Mouse (Mus musculus) ES-Bruce4 (cell line): Measurements from ENCODE around the gene Vegfa. TPM values are rescaled to one million over a fixed set of nuclear protein-coding genes. Genes with fewer than 3 reads are reported as not detected.
"Not testable (repeated sequence)": the region's sequence is repeated elsewhere in the genome, so short reads cannot be mapped to it uniquely, and the experiment has no call there.

Experiments
- H3K27ac ChIP-seq: 2 replicates; pipeline ENCODE4 v1.5.1; 2012; ENCODE audit warnings: low read length, inconsistent platforms; ENCODE audit not compliant: insufficient read depth
- H3K27me3 ChIP-seq: 2 replicates; pipeline ENCODE4 v1.6.1; 2012; ENCODE audit warnings: mild to moderate bottlenecking, low read length, inconsistent platforms; ENCODE audit not compliant: control insufficient read depth, poor library complexity, insufficient read depth, severe bottlenecking
- H3K36me3 ChIP-seq: 2 replicates; pipeline ENCODE4 v1.6.1; 2012; ENCODE audit warnings: inconsistent platforms, mild to moderate bottlenecking, low read length, moderate library complexity; ENCODE audit not compliant: control insufficient read depth, poor library complexity, insufficient read depth, severe bottlenecking
- H3K4me1 ChIP-seq: one replicate; pipeline ENCODE4 v1.8.1; 2011; ENCODE audit warnings: low read length; ENCODE audit not compliant: control insufficient read depth, insufficient read depth
- H3K4me3 ChIP-seq: 2 replicates; pipeline ENCODE4 v1.5.1; 2011; ENCODE audit warnings: low read depth, mild to moderate bottlenecking, low read length
- H3K9ac ChIP-seq: 2 replicates; pipeline ENCODE4 v1.6.1; 2012; ENCODE audit warnings: low read depth, mild to moderate bottlenecking, inconsistent platforms; ENCODE audit not compliant: poor library complexity, severe bottlenecking
- H3K9me3 ChIP-seq: replicated peaks from 2 replicates; pipeline ENCODE4 v1.6.1; 2012; ENCODE audit warnings: mild to moderate bottlenecking, low read length, inconsistent platforms; ENCODE audit not compliant: control insufficient read depth, poor library complexity, insufficient read depth, severe bottlenecking
- CTCF ChIP-seq: IDR thresholded peaks from one replicate; pipeline ENCODE4 v1.8.1; 2011; ENCODE audit warnings: low read depth, low read length
- EP300 ChIP-seq: IDR thresholded peaks from 2 replicates; pipeline ENCODE4 v1.6.1; 2011; ENCODE audit warnings: low read depth, low read length; ENCODE audit not compliant: insufficient read depth
- POLR2A ChIP-seq: IDR thresholded peaks from one replicate; pipeline ENCODE4 v1.8.1; 2011; ENCODE audit warnings: low read length; ENCODE audit not compliant: insufficient read depth
- polyA plus RNA-seq: library from polyadenylated mRNA; stranded (reverse); fragments of >200 nt; gene quantifications from 2 replicates; pipeline ENCODE4 v1.2.4, GENCODE M21; 2011; ENCODE audit warnings: low read depth; ENCODE audit not compliant: missing spikeins, insufficient read depth, insufficient read length

The Vegfa gene
- polyA plus RNA-seq, 1 experiment = 76.2 TPM

- Histone ChIP-seq H3K36me3 (no peaks in the 10 kb centered on the region), H3K4me1 (peaks cover 2% of the 10 kb centered on the region), H3K9me3 (no peaks in the 10 kb centered on the region), H3K9ac (no peak overlapping the region), H3K4me3 (no peak overlapping the region), H3K27ac (no peak overlapping the region), H3K27me3 (no peaks in the 10 kb centered on the region)
- no peak for TF ChIP-seq CTCF
- TF ChIP-seq EP300 = no peak
- no peak for TF ChIP-seq POLR2A
Measured at GRCm38 (mm10) chr17:45996921-45997444, 35.2 kb downstream of the Vegfa start.

GRCm38 (mm10) chr17:45994281-45994817 is 37.8 kb downstream of the Vegfa start:
- H3K27ac ChIP-seq = no peak overlapping the region
- H3K36me3 ChIP-seq = no peaks in the 10 kb centered on the region
- TF ChIP-seq EP300 (no peak), POLR2A (no peak), CTCF (no peak)
- no peaks in the 10 kb centered on the region for H3K9me3 ChIP-seq
- no peak overlapping the region for H3K9ac ChIP-seq
- no peaks in the 10 kb centered on the region for H3K27me3 ChIP-seq
- H3K4me3 ChIP-seq = no peak overlapping the region
- H3K4me1 ChIP-seq = peaks cover 2% of the 10 kb centered on the region

GRCm38 (mm10) chr17:45986915-45987314 is 45.3 kb downstream of the Vegfa start:
- no peaks in the 10 kb centered on the region for H3K27me3 ChIP-seq

GRCm38 (mm10) chr17:45986374-45986773 is 45.8 kb downstream of the Vegfa start:
- Histone ChIP-seq H3K4me1 (no peaks in the 10 kb centered on the region), H3K27ac (no peak overlapping the region), H3K9ac (no peak overlapping the region), H3K9me3 (no peaks in the 10 kb centered on the region), H3K4me3 (no peak overlapping the region), H3K27me3 (no peaks in the 10 kb centered on the region), H3K36me3 (no peaks in the 10 kb centered on the region)
- TF ChIP-seq POLR2A (no peak), EP300 (no peak), CTCF (no peak)

More at GRCm38 (mm10) chr17:45986915-45987314, 45.3 kb downstream of the Vegfa start:
- H3K9ac ChIP-seq = no peak overlapping the region
- no peaks in the 10 kb centered on the region for H3K36me3 ChIP-seq
- no peak overlapping the region for H3K4me3 ChIP-seq
- H3K4me1 ChIP-seq = no peaks in the 10 kb centered on the region
- TF ChIP-seq CTCF (no peak), POLR2A (no peak), EP300 (no peak)
- H3K27ac ChIP-seq = no peak overlapping the region
- no peaks in the 10 kb centered on the region for H3K9me3 ChIP-seq

- H3K36me3 ChIP-seq, H3K27me3 ChIP-seq, H3K9ac ChIP-seq, H3K27ac ChIP-seq, H3K4me1 ChIP-seq, H3K4me3 ChIP-seq, H3K9me3 ChIP-seq: not testable (repeated sequence)
Measured at GRCm38 (mm10) chr17:45983185-45983584, 49.0 kb downstream of the Vegfa start.

- H3K36me3 ChIP-seq = no peaks in the 10 kb centered on the region
- no peak overlapping the region for H3K4me3 ChIP-seq
- H3K27me3 ChIP-seq = no peaks in the 10 kb centered on the region
- TF ChIP-seq EP300 (no peak), POLR2A (no peak)
- no peak overlapping the region for H3K27ac ChIP-seq
- no peak overlapping the region for H3K9ac ChIP-seq
- no peaks in the 10 kb centered on the region for H3K9me3 ChIP-seq
- H3K4me1 ChIP-seq = no peaks in the 10 kb centered on the region
Measured at GRCm38 (mm10) chr17:45981841-45982240, 50.3 kb downstream of the Vegfa start.
